In the genomic region with DNA sequence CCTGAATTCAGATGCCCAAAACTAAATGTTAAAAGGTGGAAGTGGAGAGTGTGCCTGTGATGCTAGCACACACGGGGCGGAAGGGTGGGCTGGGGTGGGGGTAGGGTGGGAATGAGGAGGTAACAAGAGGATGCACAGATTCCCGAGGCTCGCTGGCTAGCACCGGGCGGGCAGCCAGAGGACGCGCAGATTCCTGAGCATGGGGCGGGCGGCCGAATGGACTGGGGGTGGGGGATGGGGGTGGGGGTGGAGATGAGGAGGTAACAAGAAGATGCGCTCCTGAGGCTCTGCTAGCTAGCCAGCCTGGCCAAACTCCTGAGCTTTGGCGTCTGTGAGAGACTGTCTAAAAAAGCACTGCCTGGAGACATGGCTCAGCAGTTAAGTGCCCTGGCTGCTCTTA, we compare ENCODE assay signal across 10 mouse cellular contexts. TPM values are rescaled to one million over a fixed set of nuclear protein-coding genes. Genes with fewer than 3 reads are reported as not detected.
DNase-seq lines count a peak whose midpoint lies in the region; ATAC-seq lines count a peak whose summit lies in the region.
"Had no signal": no experiment of that assay in that cellular context is flagged by ENCODE, and none has a peak within 500 bp of the region (broad histone marks: within the 10 kb centered on the region; RNA-seq: fewer than 3 reads in every experiment).

No protein-coding gene starts in this region.

- no peak overlapping the region for H3K4me3 ChIP-seq in liver, embryonic 12.5 days
- no peak overlapping the region for H3K4me3 ChIP-seq in liver, embryonic 11.5 days (ENCODE audit: low read depth, low read length)
- no peak overlapping the region for H3K4me3 ChIP-seq in hindbrain, embryonic 11.5 days (ENCODE audit: low read depth, low read length)
- H3K4me3 ChIP-seq in neural tube, embryonic 13.5 days = no peak overlapping the region
- H3K4me3 ChIP-seq: liver, embryonic 13.5 days had no signal

- ATAC-seq in liver, embryonic 12.5 days = no peak
- ATAC-seq in liver, embryonic 11.5 days (replicated peaks; ENCODE audit: low FRiP score) = no peak
- ATAC-seq in hindbrain, embryonic 11.5 days (ENCODE audit: low FRiP score) = no peak
- ATAC-seq in neural tube, embryonic 13.5 days (ENCODE audit: low read depth) = peak; percentile 68; the same call in 1 of the 2 replicates

- intact Hi-C loops in left cerebral cortex, postnatal 10 days (cut with DNase I) = no loop called here

- WGBS in liver, embryonic 12.5 days (ENCODE audit: insufficient replicate concordance) = 10% methylated on average over 13 of the region's 13 CpGs
- 6% methylated on average over 13 of the region's 13 CpGs for WGBS in liver, embryonic 11.5 days
- 2% methylated on average over 13 of the region's 13 CpGs for WGBS in hindbrain, embryonic 11.5 days
- WGBS in neural tube, embryonic 13.5 days = 2% methylated on average over 13 of the region's 13 CpGs

- peaks cover 32% of the 10 kb centered on the region for H3K27me3 ChIP-seq in liver, embryonic 12.5 days (replicated peaks)
- peaks cover 8% of the 10 kb centered on the region; the same call in 1 of the 2 replicates for H3K27me3 ChIP-seq in liver, embryonic 11.5 days (replicated peaks; ENCODE audit: control insufficient read depth, insufficient read depth, low read length)
- no peaks in the 10 kb centered on the region; the same call in 1 of the 2 replicates for H3K27me3 ChIP-seq in hindbrain, embryonic 11.5 days (ENCODE audit: control insufficient read depth, insufficient read depth, low read length)
- no peaks in the 10 kb centered on the region for H3K27me3 ChIP-seq in neural tube, embryonic 13.5 days

- peak overlapping the region; percentile 17; the same call in 1 of the 2 replicates for H3K4me2 ChIP-seq in liver, embryonic 12.5 days
- H3K4me2 ChIP-seq in liver, embryonic 11.5 days = no peak overlapping the region
- peak overlapping the region; percentile 1; the same call in 1 of the 2 replicates for H3K4me2 ChIP-seq in hindbrain, embryonic 11.5 days (replicated peaks; ENCODE audit: low read depth, low read length)
- peak overlapping the region; percentile 24; the same call in 1 of the 2 replicates for H3K4me2 ChIP-seq in neural tube, embryonic 13.5 days
- H3K4me2 ChIP-seq: liver, embryonic 13.5 days had no signal

- peaks cover 17% of the 10 kb centered on the region; the same call in 1 of the 2 replicates for H3K4me1 ChIP-seq in liver, embryonic 12.5 days
- peaks cover 7% of the 10 kb centered on the region for H3K4me1 ChIP-seq in liver, embryonic 11.5 days (replicated peaks; ENCODE audit: control insufficient read depth, insufficient read depth, low read length)
- no peaks in the 10 kb centered on the region; the same call in 1 of the 2 replicates for H3K4me1 ChIP-seq in hindbrain, embryonic 11.5 days (replicated peaks; ENCODE audit: control insufficient read depth, insufficient read depth, low read length)
- H3K4me1 ChIP-seq in neural tube, embryonic 13.5 days (replicated peaks) = peaks cover 27% of the 10 kb centered on the region

- no peaks in the 10 kb centered on the region for H3K9me3 ChIP-seq in liver, embryonic 12.5 days (replicated peaks)
- H3K9me3 ChIP-seq in liver, embryonic 11.5 days (ENCODE audit: control insufficient read depth, low read length) = no peaks in the 10 kb centered on the region
- no peaks in the 10 kb centered on the region for H3K9me3 ChIP-seq in hindbrain, embryonic 11.5 days (ENCODE audit: control insufficient read depth, low read length)
- no peaks in the 10 kb centered on the region for H3K9me3 ChIP-seq in neural tube, embryonic 13.5 days
- H3K9me3 ChIP-seq: liver, embryonic 13.5 days had no signal

- H3K36me3 ChIP-seq in liver, embryonic 12.5 days = peaks cover 19% of the 10 kb centered on the region
- no peaks in the 10 kb centered on the region; the same call in 1 of the 2 replicates for H3K36me3 ChIP-seq in liver, embryonic 11.5 days (ENCODE audit: control insufficient read depth, insufficient read depth, low read length)
- H3K36me3 ChIP-seq in hindbrain, embryonic 11.5 days (ENCODE audit: control insufficient read depth, insufficient read depth, low read length) = no peaks in the 10 kb centered on the region
- peaks cover 14% of the 10 kb centered on the region for H3K36me3 ChIP-seq in neural tube, embryonic 13.5 days

- no peak overlapping the region for H3K27ac ChIP-seq in liver, embryonic 12.5 days
- no peak overlapping the region for H3K27ac ChIP-seq in liver, embryonic 11.5 days (ENCODE audit: low read depth, low read length)
- H3K27ac ChIP-seq in hindbrain, embryonic 11.5 days (ENCODE audit: low read depth, low read length) = no peak overlapping the region
- no peak overlapping the region for H3K27ac ChIP-seq in neural tube, embryonic 13.5 days (replicated peaks)
- H3K27ac ChIP-seq: liver, embryonic 13.5 days had no signal

- DNase-seq in embryo, embryonic 10 days (ENCODE audit: low spot score) = peak; percentile 37
- DNase-seq in embryo, embryonic 9.5 days (ENCODE audit: extremely low spot score) = no peak
- no peak for DNase-seq in liver, embryonic 11.5 days (ENCODE audit: low spot score)
- DNase-seq in hindbrain, embryonic 11.5 days (ENCODE audit: low spot score) = no peak
- no peak for DNase-seq in layer of hippocampus, adult 9-11 months
- DNase-seq in left cerebral cortex, postnatal 10 days (ENCODE audit: extremely low spot score in 1 of 2, low spot score in 2 of 2) = no peak
- DNase-seq: liver, embryonic 13.5 days; spleen, adult 18-20 months had no signal

- H3K9ac ChIP-seq in liver, embryonic 12.5 days = no peak overlapping the region
- no peak overlapping the region for H3K9ac ChIP-seq in liver, embryonic 11.5 days (ENCODE audit: low read depth, low read length)
- H3K9ac ChIP-seq in hindbrain, embryonic 11.5 days (ENCODE audit: low read depth, low read length) = no peak overlapping the region
- H3K9ac ChIP-seq in neural tube, embryonic 13.5 days = 0 out of 2 replicates have a peak overlapping the region, but pooled peaks have one; percentile 26
- H3K9ac ChIP-seq: liver, embryonic 13.5 days had no signal

RNA-seq across cellular contexts. Expression of gene Mpp2, which starts 17.9 kb away (rescaled TPM):
- 15.1 and 16.7 TPM in 2 replicates for polyA plus RNA-seq in liver, embryonic 12.5 days (2016; fragmentation: Nextera tagmentation; extraction: Ambion mirVana)
- 12.1 and 12.8 TPM in 2 replicates for polyA plus RNA-seq in liver, embryonic 11.5 days (2014; fragmentation: Nextera tagmentation; extraction: Ambion mirVana)
- 9.8 and 11.7 TPM in 2 replicates for polyA plus RNA-seq in hindbrain, embryonic 11.5 days (2014; fragmentation: Nextera tagmentation; extraction: Ambion mirVana)
- 25.8 and 26.5 TPM in 2 replicates for polyA plus RNA-seq in neural tube, embryonic 13.5 days (2015; fragmentation: Nextera tagmentation; extraction: Ambion mirVana)
- total RNA-seq in left cerebral cortex, postnatal 10 days (2021) = 100 to 1,000 TPM; 103 to 107 TPM

RNA-seq across cellular contexts. Expression of gene Cd300lg, which starts 29.1 kb away (rescaled TPM):
- polyA plus RNA-seq in liver, embryonic 12.5 days (2016; fragmentation: Nextera tagmentation; extraction: Ambion mirVana) = 0.50 and 0.51 TPM in 2 replicates
- 0.27 and 0.66 TPM in 2 replicates for polyA plus RNA-seq in liver, embryonic 11.5 days (2014; fragmentation: Nextera tagmentation; extraction: Ambion mirVana)
- 0.09 and 0.13 TPM in 2 replicates for polyA plus RNA-seq in hindbrain, embryonic 11.5 days (2014; fragmentation: Nextera tagmentation; extraction: Ambion mirVana)
- polyA plus RNA-seq in neural tube, embryonic 13.5 days (2015; fragmentation: Nextera tagmentation; extraction: Ambion mirVana) = 0.45 and 0.65 TPM in 2 replicates
- total RNA-seq in left cerebral cortex, postnatal 10 days (2021) = not detected

RNA-seq across cellular contexts. Expression of gene Ppy, which starts 30.7 kb away (rescaled TPM):
- not detected in 2 replicates for polyA plus RNA-seq in liver, embryonic 12.5 days (2016; fragmentation: Nextera tagmentation; extraction: Ambion mirVana)
- not detected in 2 replicates for polyA plus RNA-seq in liver, embryonic 11.5 days (2014; fragmentation: Nextera tagmentation; extraction: Ambion mirVana)
- polyA plus RNA-seq in hindbrain, embryonic 11.5 days (2014; fragmentation: Nextera tagmentation; extraction: Ambion mirVana) = not detected in 2 replicates
- polyA plus RNA-seq in neural tube, embryonic 13.5 days (2015; fragmentation: Nextera tagmentation; extraction: Ambion mirVana) = not detected in 2 replicates
- total RNA-seq in left cerebral cortex, postnatal 10 days (2021) = not detected
- polyA plus RNA-seq: liver, embryonic 13.5 days had no signal

RNA-seq across cellular contexts. Expression of gene Pyy, which starts 37.2 kb away (rescaled TPM):
- 0.32 TPM in 1 of 2 replicates, not detected in the other for polyA plus RNA-seq in liver, embryonic 12.5 days (2016; fragmentation: Nextera tagmentation; extraction: Ambion mirVana)
- 1.0 and 2.4 TPM in 2 replicates for polyA plus RNA-seq in liver, embryonic 11.5 days (2014; fragmentation: Nextera tagmentation; extraction: Ambion mirVana)
- polyA plus RNA-seq in hindbrain, embryonic 11.5 days (2014; fragmentation: Nextera tagmentation; extraction: Ambion mirVana) = 1.7 and 2.7 TPM in 2 replicates
- not detected in 2 replicates for polyA plus RNA-seq in neural tube, embryonic 13.5 days (2015; fragmentation: Nextera tagmentation; extraction: Ambion mirVana)
- not detected for total RNA-seq in left cerebral cortex, postnatal 10 days (2021)
- polyA plus RNA-seq: liver, embryonic 13.5 days had no signal

RNA-seq across cellular contexts. Expression of gene Mpp3, which starts 42.2 kb away (rescaled TPM):
- 0.66 and 0.85 TPM in 2 replicates for polyA plus RNA-seq in liver, embryonic 12.5 days (2016; fragmentation: Nextera tagmentation; extraction: Ambion mirVana)
- polyA plus RNA-seq in liver, embryonic 11.5 days (2014; fragmentation: Nextera tagmentation; extraction: Ambion mirVana) = 2.6 and 3.2 TPM in 2 replicates
- polyA plus RNA-seq in hindbrain, embryonic 11.5 days (2014; fragmentation: Nextera tagmentation; extraction: Ambion mirVana) = 23.3 and 26.5 TPM in 2 replicates
- polyA plus RNA-seq in neural tube, embryonic 13.5 days (2015; fragmentation: Nextera tagmentation; extraction: Ambion mirVana) = 44.4 and 49.6 TPM in 2 replicates
- total RNA-seq in left cerebral cortex, postnatal 10 days (2021) = 10 to 100 TPM; 34.1 to 36.3 TPM
